Mouse (Mus musculus): ENCODE measurements around the gene Usmg5. TPM values are rescaled to one million over a fixed set of nuclear protein-coding genes. Genes with fewer than 3 reads are reported as not detected.

Usmg5 gene
- polyA plus RNA-seq, 1 experiment, result 138 TPM

- H3K4me3 ChIP-seq (ENCODE audit: control insufficient read depth, low read depth, low read length), result no peak overlapping the region
- TF ChIP-seq CTCF (IDR thresholded peaks at IDR 0.05; ENCODE audit: control insufficient read depth, insufficient read depth, insufficient replicate concordance, low read depth, low read length) (no peak), POLR2A (IDR thresholded peaks at IDR 0.05; ENCODE audit: control insufficient read depth, low read depth, low read length) (no peak)
- no peaks in the 10 kb centered on the region for H3K27me3 ChIP-seq (ENCODE audit: control insufficient read depth, insufficient read depth, low read length)
- no peaks in the 10 kb centered on the region for H3K4me1 ChIP-seq (ENCODE audit: control insufficient read depth, insufficient read depth, low read length)
- no peak overlapping the region for H3K27ac ChIP-seq (ENCODE audit: control insufficient read depth, insufficient read depth, low read depth, low read length)
- no peaks in the 10 kb centered on the region for H3K36me3 ChIP-seq (ENCODE audit: control insufficient read depth, insufficient read depth, low read length)
Observed at GRCm38 (mm10) chr19:47057684-47058083, 32.8 kb downstream of the Usmg5 start.

GRCm38 (mm10) chr19:47053471-47053870 lies 37.0 kb downstream of the Usmg5 start:
- TF ChIP-seq POLR2A (IDR thresholded peaks at IDR 0.05; ENCODE audit: control insufficient read depth, low read depth, low read length) (no peak), CTCF (IDR thresholded peaks at IDR 0.05; ENCODE audit: control insufficient read depth, insufficient read depth, insufficient replicate concordance, low read depth, low read length) (no peak)
- no peak overlapping the region for H3K27ac ChIP-seq (ENCODE audit: control insufficient read depth, insufficient read depth, low read depth, low read length)
- no peaks in the 10 kb centered on the region for H3K36me3 ChIP-seq (ENCODE audit: control insufficient read depth, insufficient read depth, low read length)
- no peaks in the 10 kb centered on the region for H3K27me3 ChIP-seq (ENCODE audit: control insufficient read depth, insufficient read depth, low read length)
- peaks cover 3% of the 10 kb centered on the region for H3K4me1 ChIP-seq (ENCODE audit: control insufficient read depth, insufficient read depth, low read length)
- H3K4me3 ChIP-seq (ENCODE audit: control insufficient read depth, low read depth, low read length), result no peak overlapping the region

DNA sequence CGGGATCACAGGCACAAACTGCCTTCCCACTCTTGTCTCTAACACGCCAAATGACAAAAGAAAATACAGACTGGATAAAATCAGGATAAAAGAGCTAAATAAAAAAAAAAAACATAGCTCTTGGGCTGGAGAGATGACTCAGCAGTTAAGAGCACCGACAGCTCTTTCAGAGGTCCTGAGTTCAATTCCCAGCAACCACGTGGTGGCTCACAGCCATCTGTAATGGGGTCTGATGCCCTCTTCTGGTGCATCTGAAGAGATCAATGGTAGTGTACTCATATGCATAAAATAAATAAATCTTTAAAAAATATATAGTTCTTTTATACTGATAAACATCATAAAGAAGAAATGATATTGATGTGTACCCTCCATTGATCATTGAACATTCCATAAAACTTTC lies 37.5 kb downstream of the Usmg5 start:
- H3K27me3 ChIP-seq (ENCODE audit: control insufficient read depth, insufficient read depth, low read length), result no peaks in the 10 kb centered on the region
- no peak for TF ChIP-seq CTCF (IDR thresholded peaks at IDR 0.05; ENCODE audit: control insufficient read depth, insufficient read depth, insufficient replicate concordance, low read depth, low read length)
- TF ChIP-seq POLR2A (IDR thresholded peaks at IDR 0.05; ENCODE audit: control insufficient read depth, low read depth, low read length), result no peak
- no peaks in the 10 kb centered on the region for H3K36me3 ChIP-seq (ENCODE audit: control insufficient read depth, insufficient read depth, low read length)
- H3K4me1 ChIP-seq (ENCODE audit: control insufficient read depth, insufficient read depth, low read length), result peaks cover 3% of the 10 kb centered on the region
- no peak overlapping the region for H3K4me3 ChIP-seq (ENCODE audit: control insufficient read depth, low read depth, low read length)
- no peak overlapping the region for H3K27ac ChIP-seq (ENCODE audit: control insufficient read depth, insufficient read depth, low read depth, low read length)

DNA sequence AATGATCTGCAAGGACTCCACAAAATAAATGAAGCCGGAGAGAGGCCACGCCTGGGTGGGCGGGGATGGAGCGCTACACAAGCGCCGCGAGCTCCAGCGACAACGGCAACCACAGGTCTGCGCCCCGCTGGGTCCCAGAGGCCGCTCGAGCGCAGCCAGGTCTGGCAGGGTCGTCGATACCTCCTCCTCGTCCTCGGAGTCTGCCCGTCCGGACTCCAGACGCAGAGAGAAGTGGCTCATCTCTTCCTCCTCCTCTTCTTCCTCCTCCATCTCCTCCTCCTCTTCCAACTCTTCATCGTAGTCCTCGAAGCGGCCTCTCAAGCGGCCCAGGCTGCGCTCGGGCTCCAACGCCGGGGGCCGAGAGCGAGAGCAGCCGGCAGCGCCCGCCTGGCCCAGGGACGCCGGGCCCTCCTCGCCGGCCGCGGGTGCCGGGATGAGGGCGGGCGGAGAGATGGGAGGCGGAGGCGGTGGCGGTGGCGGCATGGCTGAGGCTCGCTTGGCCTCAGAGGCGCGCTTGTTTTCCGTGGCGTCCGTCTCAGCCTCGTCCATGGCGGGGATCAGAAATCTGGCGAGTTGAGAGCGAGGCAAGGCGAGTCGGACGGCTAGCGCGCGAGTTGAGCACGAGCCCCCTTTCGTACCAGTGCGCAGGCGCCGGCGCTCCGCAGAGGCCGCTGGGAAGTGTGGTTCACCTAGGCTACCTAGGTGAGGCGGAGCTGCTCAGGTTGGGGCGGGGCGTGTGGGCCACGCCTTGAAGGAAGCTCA lies 40.0 kb downstream of the Usmg5 start, which contains the start of gene Pcgf6:
Pcgf6 (minus strand) TSS at position 636 of the 762 bp plus-strand sequence.
- peaks cover 3% of the 10 kb centered on the region for H3K4me1 ChIP-seq (ENCODE audit: control insufficient read depth, insufficient read depth, low read length)
- H3K36me3 ChIP-seq (ENCODE audit: control insufficient read depth, insufficient read depth, low read length), result peaks cover 2% of the 10 kb centered on the region; the same call in 1 of the 2 replicates
- peak; percentile 76 for TF ChIP-seq POLR2A (IDR thresholded peaks at IDR 0.05; ENCODE audit: control insufficient read depth, low read depth, low read length)
- TF ChIP-seq CTCF (IDR thresholded peaks at IDR 0.05; ENCODE audit: control insufficient read depth, insufficient read depth, insufficient replicate concordance, low read depth, low read length), result no peak

GRCm38 (mm10) chr19:47049840-47050239 lies 40.6 kb downstream of the Usmg5 start:
- Histone ChIP-seq H3K27ac (ENCODE audit: control insufficient read depth, insufficient read depth, low read depth, low read length) (peak overlapping the region; percentile 93; the same call in 1 of the 2 replicates), H3K4me3 (ENCODE audit: control insufficient read depth, low read depth, low read length) (peak overlapping the region; percentile 96), H3K27me3 (ENCODE audit: control insufficient read depth, insufficient read depth, low read length) (no peaks in the 10 kb centered on the region), H3K36me3 (ENCODE audit: control insufficient read depth, insufficient read depth, low read length) (peaks cover 2% of the 10 kb centered on the region; the same call in 1 of the 2 replicates), H3K4me1 (ENCODE audit: control insufficient read depth, insufficient read depth, low read length) (peaks cover 3% of the 10 kb centered on the region)
- no peak for TF ChIP-seq POLR2A (IDR thresholded peaks at IDR 0.05; ENCODE audit: control insufficient read depth, low read depth, low read length)
- TF ChIP-seq CTCF (IDR thresholded peaks at IDR 0.05; ENCODE audit: control insufficient read depth, insufficient read depth, insufficient replicate concordance, low read depth, low read length), result no peak

More for the DNA sequence above, 40.0 kb downstream of the Usmg5 start, which contains the start of gene Pcgf6:
- Histone ChIP-seq H3K4me3 (ENCODE audit: control insufficient read depth, low read depth, low read length) (peak within 1 kb of the TSS; percentile 96), H3K27me3 (ENCODE audit: control insufficient read depth, insufficient read depth, low read length) (no peaks in the 10 kb centered on the region), H3K27ac (ENCODE audit: control insufficient read depth, insufficient read depth, low read depth, low read length) (peak within 1 kb of the TSS; percentile 93)

DNA sequence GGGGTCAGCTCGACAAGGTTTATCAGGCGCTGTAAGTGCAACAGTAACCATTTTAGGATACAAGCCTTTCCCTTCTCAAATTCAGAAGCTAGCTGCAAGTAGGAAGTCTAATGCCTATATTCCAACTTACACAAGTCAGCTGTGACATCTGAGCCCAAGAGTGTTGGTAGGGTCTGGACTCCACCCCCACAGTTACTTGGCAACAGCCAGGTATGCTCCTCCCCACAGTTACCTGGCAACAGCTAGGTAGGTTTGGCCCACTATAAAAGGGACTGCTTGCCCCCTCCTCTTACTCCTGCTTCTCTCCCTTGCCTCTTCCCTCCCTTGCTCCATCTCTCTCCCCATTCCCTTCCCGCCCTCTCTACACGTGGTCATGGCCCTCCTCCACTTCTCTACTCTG lies 41.4 kb downstream of the Usmg5 start:
- Histone ChIP-seq H3K4me1 (ENCODE audit: control insufficient read depth, insufficient read depth, low read length) (peaks cover 3% of the 10 kb centered on the region), H3K4me3 (ENCODE audit: control insufficient read depth, low read depth, low read length) (peak overlapping the region; percentile 86), H3K36me3 (ENCODE audit: control insufficient read depth, insufficient read depth, low read length) (peaks cover 2% of the 10 kb centered on the region; the same call in 1 of the 2 replicates), H3K27me3 (ENCODE audit: control insufficient read depth, insufficient read depth, low read length) (no peaks in the 10 kb centered on the region), H3K27ac (ENCODE audit: control insufficient read depth, insufficient read depth, low read depth, low read length) (peak overlapping the region; percentile 75)
- no peak for TF ChIP-seq CTCF (IDR thresholded peaks at IDR 0.05; ENCODE audit: control insufficient read depth, insufficient read depth, insufficient replicate concordance, low read depth, low read length)
- TF ChIP-seq POLR2A (IDR thresholded peaks at IDR 0.05; ENCODE audit: control insufficient read depth, low read depth, low read length), result no peak; the same call in 1 of the 2 replicates

- Histone ChIP-seq H3K4me1 (ENCODE audit: control insufficient read depth, insufficient read depth, low read length) (peaks cover 3% of the 10 kb centered on the region), H3K27ac (ENCODE audit: control insufficient read depth, insufficient read depth, low read depth, low read length) (no peak overlapping the region), H3K4me3 (ENCODE audit: control insufficient read depth, low read depth, low read length) (peak overlapping the region; percentile 41), H3K27me3 (ENCODE audit: control insufficient read depth, insufficient read depth, low read length) (no peaks in the 10 kb centered on the region), H3K36me3 (ENCODE audit: control insufficient read depth, insufficient read depth, low read length) (peaks cover 2% of the 10 kb centered on the region)
- TF ChIP-seq POLR2A (IDR thresholded peaks at IDR 0.05; ENCODE audit: control insufficient read depth, low read depth, low read length) (no peak), CTCF (IDR thresholded peaks at IDR 0.05; ENCODE audit: control insufficient read depth, insufficient read depth, insufficient replicate concordance, low read depth, low read length) (no peak)
Observed at GRCm38 (mm10) chr19:47047236-47047833, 43.1 kb downstream of the Usmg5 start.
